Mouse (Mus musculus): ENCODE data around the gene Kcnj6.

Kcnj6 gene

DNA sequence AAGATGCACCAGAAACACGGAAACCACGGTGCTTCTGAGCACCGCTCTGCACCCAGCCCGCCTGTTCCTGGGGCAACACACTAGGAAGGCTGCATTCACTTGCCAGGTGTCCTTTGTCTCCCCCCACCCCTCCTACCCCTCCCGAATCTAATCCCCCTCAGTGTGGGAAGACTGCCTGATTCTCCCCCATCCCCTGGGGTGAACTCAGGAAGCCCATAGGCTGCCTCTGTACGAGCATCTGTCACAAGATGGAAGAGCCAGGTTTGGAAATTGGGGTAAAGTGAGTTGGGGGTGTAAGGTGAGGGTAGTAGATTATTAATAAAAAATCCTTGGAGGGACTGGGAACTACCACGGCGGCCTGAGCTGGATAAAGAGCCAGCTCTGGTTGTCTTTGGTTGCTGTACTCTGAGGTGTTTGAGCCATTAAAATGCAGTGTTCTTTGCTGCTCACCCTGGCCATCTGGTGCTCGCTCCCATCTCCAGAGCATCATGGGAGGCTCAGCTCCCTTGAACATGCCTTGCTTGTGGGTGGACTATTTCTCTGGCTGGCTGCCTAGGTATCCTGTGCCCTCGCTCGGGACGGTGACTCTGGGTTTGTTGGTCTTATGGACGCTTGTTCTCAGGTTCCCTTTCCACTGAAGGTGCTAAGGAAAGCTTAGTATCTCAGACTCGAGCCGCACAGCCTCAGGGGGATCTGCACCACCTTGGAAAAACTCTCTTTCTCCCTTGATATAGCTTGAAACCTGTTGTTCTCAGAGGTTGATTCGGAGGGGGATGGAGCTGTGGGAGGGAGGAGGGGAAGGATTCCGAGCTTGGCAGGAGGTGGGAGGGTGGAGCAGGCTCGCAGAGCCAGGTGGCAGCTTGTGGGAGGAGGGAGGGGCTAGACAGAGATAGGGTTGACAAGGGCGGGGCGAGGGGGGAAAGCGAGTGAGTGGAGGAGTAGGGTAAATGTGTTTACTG lies 65.9 kb downstream of the Kcnj6 start:
- DNase-seq (ENCODE audit: low read depth) = no peak

DNA sequence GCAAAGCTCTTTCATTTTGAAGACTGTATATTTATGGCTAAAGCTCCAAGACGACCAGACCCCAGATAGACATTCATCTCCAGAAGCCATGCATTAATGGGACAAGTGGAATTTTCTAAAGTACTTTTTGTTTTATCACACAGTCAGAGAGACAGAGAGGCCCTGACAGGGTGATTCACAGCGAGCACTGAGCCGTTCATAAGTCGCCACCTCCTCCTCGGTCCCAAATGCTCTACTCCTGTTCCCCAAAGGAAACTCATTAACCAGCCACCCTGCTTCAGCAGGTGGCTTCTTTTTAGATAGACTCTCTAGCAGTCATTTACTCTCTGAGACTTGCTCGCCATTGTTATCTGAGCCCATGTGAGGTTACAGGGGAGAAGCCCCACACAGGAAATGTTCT lies 72.1 kb downstream of the Kcnj6 start:
- no peak for DNase-seq (ENCODE audit: low read depth)

DNA sequence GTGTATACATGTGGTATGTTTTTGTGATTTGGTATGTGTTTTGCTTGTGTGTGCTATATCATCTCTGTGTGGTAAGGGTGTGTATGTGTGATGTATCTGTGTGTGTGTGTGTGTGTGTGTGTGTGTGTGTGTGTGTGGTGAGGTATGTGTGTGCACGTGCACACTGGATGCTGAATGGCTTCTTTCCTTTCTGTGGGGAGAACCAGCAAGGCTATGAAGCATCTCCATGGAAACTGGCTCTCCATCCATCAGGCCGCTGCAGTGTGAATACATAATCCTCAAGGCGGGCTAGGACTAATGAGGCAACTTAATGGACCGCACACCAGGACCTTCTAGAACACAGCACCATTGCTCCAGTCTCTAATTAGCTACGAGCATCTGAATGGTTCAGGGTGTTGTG lies 78.3 kb downstream of the Kcnj6 start:
- no peak for DNase-seq (ENCODE audit: low read depth)

DNA sequence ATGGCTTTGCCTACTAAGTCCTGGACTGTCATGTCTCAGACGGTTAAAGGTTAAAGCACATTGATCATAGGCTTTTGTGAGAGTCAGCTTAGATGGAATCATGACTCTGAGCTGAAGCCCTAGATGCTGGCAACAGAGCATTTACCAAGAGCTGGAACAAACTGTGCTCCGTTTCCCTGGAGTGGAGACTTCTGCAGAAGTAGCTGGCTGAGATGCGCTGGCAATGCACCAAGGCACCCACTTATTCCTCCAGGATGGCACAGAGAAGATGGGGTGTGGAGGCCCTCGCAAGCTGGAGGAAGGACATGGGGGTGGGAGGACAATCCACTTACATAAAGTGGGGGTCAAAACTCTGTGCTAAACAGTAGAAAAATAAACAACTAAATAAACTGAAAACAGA lies 91.5 kb downstream of the Kcnj6 start:
- DNase-seq (ENCODE audit: low read depth) = no peak

DNA sequence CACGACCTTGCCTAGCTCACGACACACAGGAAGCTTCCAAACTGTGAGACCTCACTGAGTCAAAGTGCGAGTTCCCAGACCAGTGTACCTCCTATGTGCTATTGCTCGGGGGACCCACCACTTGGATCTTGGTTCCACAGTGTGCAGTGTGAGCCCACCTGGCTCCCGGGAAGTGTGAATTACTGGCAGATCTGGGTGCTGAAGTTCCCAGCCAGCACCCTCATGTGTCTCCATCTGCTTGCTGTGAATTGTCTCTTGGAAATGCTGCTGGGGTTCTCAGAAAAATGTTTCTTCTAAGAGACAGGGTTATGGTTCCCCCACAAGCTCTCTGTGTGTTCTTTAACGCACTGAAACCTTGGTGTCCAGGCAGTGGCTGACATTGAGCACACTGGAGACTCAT lies 98.7 kb downstream of the Kcnj6 start:
- DNase-seq (ENCODE audit: low read depth) = no peak

DNA sequence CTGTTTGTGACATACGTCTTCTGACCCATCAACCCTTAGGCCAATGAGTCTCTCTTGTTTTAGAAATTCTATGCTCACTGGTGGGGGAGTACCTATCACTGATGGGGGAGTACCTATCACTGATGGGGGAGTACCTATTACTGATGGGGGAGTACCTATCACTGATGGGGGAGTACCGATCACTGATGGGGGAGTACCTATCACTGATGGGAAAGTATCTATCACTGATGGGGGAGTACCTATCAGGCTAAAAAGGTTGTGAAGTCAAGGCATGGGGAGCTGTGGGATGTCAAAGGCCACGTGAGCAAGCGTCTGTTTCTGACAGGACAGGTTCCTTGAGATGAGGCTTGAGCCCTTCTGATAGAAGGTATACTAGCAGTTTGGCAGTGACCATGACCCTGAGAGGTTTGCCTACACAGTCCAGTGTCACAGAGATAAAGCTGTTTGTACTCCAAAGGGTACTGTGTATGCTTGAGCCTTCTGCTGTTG lies 105.3 kb downstream of the Kcnj6 start:
- DNase-seq (ENCODE audit: low read depth) = no peak

DNA sequence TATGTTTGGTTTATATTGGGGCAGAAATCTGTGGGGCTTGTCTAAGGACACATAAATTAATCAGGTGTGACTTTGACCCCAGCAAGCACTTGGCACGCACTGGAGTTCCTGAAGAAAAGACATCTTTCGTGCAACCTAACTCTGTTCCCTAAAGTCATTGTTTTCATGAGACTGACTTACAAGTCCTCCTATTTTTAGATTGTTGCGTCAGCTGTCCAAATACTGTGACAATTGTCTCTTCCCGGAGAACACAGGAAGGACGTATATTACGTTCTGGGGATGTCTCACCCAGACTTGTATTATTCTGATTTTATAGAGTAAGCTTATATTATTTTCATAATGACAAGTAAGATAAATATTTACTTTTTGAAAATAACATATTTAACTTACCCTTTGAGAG lies 106.9 kb downstream of the Kcnj6 start:
- no peak for DNase-seq (ENCODE audit: low read depth)

DNA sequence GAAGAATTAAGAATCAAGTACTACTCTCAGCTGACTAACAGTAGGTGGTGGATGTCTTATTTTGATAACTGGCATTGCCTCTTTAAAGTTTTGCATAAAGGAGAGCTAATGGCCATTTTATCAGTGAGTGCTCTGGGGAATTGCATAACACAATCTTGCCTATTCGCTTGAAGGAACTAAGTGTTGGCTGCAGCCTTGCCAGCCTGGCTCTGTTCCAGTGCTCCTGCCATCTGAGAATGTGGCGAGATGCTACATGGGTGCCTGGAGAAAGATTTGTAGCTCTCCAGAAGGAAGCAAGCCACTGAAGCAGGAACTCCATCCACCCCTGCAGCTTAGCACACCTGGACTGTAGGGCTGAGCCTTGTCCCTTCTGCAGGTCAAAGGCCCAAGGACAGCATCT lies 107.4 kb downstream of the Kcnj6 start:
- no peak for DNase-seq (ENCODE audit: low read depth)

DNA sequence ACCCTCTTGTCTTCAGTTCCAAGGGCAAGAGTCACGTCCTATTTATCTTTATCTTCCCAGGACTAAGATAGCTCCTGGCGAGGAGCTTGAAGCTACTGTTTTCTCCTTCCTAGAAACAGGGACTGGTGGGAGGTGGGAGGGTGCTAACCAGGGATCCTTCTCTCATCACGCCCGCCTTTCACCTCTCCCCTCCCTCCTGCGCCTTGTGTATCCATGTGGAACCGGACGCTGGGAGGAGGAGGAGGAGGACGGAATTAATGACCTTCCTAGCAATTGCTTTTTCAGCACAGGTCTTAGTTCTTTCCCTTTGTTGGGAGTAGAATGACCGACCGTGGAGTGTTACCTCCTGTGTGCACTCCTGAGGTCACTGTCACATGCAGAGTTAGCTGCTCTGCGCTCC lies 108.9 kb downstream of the Kcnj6 start:
- DNase-seq (ENCODE audit: low read depth) = no peak

DNA sequence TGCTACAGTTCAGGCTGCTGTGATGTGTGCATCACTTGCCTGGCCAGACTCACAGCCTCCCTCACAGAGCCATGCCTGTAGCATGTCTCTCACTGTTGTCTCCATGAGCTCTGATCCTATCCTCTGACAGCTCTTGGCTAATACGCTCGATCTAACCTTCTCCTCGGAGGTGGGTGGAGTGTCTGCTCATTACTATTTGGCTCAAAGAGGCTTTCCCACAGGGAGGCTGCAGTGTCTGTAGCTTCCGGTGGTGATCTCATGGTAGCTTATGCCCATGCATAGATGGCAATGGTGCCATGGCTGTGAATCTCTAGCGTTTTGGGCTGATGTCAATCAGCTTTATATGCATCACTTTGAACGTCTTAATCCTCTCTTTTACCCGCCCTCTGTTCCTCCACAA lies 111.1 kb downstream of the Kcnj6 start:
- DNase-seq (ENCODE audit: low read depth) = no peak

DNA sequence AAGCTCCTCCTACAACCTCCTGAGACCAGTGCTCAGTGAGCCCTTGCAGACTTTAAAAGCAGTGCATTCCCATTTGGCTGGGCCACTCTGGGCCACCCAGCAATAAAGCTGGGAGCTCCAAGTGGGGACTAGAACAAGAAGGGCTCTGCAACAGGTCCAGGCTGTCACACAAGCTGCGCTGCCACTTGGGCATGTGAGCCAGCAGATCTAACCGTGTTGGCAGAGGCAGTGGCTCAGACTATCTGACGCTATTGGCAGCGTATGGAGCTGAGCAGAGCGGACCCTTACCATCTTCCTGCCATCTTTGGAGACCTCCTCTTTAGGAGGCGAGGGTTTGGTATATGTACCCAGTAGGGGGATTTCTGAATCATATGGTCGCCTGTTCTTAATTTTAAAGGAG lies 112.4 kb downstream of the Kcnj6 start:
- DNase-seq (ENCODE audit: low read depth) = no peak

DNA sequence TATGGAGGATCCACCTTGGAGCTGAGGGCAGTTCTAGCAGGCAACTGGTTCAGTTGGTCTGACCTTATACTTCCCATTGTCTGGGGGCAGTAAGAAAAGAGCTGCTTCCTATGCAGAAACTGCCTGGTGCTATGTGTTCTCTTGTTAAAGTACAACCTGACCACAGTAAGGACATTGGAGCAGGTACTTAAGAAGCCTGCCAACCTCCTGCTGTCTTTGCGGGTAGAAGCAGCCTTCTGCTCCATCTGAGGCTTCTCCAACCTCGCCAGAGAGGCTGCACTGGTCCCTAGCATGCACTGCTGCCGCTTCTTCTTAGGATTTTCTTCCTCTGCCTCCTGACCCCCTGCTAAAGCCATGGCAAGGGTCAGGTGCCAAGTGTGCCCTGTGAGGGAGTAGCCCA lies 113.6 kb downstream of the Kcnj6 start:
- DNase-seq (ENCODE audit: low read depth) = no peak

DNA sequence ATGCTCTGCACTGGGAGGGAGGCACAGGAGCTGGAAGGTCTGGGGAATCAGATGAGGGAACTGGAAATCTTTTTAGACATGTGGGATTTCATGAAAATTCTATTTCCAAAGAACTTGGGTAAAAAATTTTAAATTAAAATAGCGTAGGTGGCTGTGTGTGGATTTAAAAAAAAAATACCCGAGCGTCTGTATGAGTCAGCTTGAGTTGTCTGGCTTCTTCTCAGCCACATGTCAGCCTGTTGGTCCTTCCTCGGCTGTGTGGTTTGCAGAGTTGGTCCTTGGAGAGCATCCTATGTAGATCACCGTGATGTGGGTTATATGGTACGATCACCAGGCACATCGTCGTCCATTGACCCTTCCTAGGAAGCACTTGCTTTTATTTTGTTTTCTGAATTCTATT lies 114.3 kb downstream of the Kcnj6 start:
- DNase-seq (ENCODE audit: low read depth) = peak; percentile 42

DNA sequence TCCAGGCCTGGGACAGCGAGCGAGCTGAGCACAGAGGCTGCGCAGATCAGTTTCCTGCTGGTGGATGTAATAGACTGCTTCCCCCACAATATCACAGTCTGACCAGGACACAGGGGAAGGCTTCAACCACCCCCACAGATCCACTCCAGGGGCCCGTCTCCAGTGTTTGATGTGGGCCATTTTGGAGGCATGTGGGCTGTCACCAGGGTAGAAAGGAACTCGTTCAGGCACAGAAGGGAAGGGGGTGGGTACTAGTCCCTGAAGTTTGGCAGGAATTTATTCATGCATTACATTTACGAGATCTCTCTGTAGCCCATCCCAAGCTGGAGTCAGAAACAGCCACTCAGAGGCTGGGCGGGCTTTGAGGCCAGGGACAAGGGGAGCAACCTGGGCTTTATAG lies 115.4 kb downstream of the Kcnj6 start:
- DNase-seq (ENCODE audit: low read depth) = no peak

DNA sequence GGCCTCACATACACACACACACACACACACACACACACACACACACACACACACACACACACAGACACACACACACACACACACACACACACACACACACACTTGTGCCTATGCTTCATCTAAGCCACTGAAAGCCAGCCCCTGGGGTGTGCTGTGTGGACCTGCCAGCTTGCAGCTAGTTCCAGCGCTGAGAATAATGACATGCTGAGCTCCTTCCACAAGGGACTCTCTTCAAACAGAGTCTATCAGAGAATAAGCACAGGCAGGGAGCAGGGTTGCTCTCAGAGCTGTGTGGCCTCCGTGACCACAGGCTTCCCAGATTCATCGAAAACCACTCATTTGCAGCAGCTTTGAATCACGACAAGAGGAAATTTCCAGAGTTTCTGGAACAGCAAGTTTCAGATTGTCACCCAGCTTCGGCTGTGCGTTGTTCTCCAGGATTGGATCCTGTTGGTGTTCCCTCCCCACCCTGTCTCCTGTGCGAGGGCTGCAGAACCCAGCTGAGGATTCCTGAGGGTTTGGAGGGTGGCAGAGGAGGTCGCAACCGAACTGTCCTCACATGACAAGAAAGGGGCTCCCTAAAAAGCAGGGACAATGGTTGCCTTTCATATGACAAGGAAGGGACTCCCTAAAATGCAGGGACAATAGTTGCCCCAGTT lies 124.8 kb downstream of the Kcnj6 start:
- no peak for DNase-seq (ENCODE audit: low read depth)

DNA sequence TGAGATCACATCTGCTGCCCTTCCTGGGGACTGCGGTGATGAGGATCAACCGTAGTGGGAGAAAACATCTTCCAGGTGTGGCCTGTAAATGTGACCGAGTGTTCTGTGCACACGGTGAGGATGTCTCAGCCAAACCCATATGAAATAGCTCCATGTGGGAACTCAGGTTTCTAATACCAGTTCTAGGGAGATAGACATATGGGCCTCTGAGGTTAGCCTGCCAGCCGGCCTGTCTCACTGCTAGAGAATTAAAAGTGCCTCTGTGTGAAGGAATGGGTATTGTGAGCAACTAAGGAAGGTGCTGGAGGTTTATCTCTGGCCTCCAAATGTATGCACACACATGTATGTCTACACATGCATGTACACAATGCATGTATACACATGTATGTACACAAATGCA lies 129.1 kb downstream of the Kcnj6 start:
- no peak for DNase-seq (ENCODE audit: low read depth)

DNA sequence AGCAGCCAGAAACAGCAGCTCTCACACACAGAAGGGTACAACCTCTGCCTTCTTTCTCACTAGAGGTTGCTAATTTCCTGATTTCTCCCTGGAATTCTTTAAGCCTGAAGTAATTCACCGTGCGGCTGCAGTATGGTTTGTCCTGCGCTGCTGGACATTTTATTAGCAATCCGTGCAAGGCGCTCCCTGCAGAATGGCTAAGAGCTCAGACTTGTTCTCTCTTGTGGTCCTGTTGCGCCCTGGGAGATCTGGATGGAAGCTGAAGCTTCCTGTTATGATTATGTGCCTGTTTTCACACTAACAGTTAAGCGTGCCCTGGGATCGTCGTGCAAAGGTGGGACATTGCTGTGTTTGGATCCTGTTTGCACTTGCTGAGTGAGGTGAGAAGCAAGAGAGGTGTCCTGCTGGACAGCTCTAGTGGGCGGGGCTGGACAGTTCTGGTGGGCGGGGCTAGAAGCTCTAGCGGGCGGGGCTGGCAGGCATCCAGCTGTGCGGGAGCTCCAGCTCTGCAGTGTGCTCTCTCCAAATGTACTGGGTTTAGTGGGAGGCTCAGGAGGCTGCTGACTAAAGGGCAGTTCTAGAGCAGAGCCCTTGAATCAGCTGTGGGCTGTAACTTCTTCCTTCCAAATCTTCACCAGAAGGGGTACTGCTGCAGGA lies 131.1 kb downstream of the Kcnj6 start:
- peak; percentile 61 for DNase-seq (ENCODE audit: low read depth)

DNA sequence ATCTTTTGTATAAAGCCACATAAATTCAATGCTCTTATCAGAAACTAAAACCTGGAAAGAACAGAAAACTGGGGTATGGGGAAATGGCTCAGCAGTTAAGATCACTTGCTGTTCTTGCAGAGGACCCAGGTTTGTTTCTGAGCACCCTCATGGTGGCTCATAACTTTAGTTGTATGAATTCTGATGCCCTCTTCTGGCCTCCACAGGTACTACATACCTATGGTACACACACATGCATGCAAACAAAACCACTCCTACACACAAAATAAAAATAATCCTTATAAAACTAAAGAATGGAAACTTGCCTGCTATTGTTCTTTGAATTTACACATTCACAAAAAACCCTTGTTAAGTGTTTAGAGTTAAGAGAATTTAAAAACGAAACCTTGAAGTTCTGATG lies 131.7 kb downstream of the Kcnj6 start:
- DNase-seq (ENCODE audit: low read depth) = no peak

DNA sequence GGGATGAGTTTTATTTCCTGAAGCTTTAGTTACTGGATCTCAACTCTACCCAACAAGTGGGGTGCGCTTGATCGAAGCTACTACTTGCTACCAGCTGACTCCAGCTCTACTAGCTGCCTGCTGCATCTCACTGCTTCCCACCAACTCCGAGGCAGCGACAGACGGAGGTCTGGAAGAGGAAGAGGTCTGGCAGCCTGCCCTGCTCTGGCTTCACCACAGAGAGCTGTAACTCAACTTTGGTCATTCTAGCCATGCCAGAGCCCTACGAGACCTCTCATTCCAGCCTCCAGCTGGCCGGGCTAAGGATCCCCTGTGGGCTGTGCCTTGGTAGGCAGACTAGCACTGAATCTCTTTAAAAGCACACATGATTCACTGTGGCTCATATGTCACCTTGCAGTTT lies 132.4 kb downstream of the Kcnj6 start:
- DNase-seq (ENCODE audit: low read depth) = no peak

DNA sequence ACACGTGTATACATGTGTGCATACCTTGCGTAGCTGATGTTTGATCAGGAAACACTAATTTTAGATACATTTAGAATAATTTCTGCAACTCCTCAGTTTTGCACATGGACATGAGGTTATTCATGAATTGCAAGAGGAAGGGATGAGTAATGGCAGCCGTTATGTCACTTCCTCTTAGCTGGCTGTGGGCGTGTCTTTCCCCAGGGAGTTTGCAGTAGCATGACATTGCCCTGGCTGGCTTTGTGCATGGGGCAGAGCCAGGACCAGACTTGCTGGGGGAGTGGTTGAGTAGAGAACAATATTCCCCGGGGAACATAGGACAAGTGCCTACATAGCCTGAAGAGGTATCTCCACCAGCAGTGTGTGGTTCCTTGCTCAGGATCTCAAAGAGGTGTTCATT lies 134.0 kb downstream of the Kcnj6 start:
- DNase-seq (ENCODE audit: low read depth) = peak; percentile 3

DNA sequence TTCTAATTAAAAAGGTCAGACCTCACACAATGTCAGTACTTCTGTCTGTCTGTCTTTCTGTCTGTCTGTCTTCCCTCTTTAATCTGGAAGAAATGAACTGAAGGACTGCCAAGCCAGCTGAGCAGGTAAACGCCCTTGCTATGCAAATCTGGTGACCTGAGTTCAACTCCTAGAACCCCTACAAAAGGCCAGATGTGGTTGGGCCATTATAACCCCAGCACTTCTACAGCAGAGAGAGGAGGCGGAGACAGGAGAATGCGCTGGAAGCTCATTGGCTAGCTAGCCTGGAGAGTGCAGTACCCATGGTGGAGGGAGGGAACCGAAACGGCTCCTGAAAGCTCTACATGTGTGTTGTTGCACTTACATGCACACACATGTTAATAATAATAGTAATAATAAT lies 141.5 kb downstream of the Kcnj6 start:
- no peak for DNase-seq (ENCODE audit: low read depth)

DNA sequence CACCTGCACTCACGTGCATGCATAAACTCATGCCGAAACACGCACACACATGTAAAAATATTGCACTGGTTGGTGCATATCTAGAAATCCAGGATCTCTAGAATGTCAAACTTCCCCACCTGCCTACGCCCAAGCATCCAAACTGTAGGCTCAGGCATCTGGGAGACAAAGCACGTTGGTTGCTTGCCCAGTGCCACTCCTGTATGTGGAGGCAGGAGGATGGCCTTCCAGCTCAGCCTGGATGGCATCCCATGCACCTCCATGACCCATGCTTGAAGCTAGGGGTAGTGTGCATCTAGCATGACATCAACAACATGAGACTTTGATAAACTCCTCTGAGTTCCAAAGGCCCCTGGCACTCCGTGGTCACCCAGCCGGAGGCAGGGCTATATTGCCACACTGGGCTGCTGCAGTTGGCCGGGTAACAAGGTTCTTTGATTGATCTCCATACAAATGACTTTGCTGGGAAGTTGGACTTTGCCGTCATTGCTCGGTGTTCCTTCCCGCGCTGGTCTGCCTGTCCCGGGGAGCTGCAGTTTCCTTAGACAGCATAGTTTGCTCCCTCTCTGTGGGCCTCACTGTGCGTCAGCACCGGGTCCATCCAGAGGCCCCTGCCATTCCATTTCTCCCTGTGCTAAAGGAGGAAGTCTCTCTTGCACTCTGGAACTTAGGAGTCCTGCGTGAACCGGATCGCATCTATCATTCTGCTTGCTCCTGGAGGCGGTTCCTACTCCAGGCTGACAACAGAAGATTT lies 144.9 kb downstream of the Kcnj6 start:
- DNase-seq (ENCODE audit: low read depth) = no peak
